Mouse (Mus musculus) bone marrow macrophage, adult 2 months (primary cell): ENCODE data around the gene P4ha1. TPM values are rescaled to one million over a fixed set of nuclear protein-coding genes. Genes with fewer than 3 reads are reported as not detected.
"Not testable (repeated sequence)": the region's sequence is repeated elsewhere in the genome, so short reads cannot be mapped to it uniquely, and the experiment has no call there.

ENCODE experiments used
- H3K27ac ChIP-seq: 2 replicates; pipeline ENCODE4 v1.5.1; 2012; ENCODE audit warnings: low read depth, low read length; ENCODE audit not compliant: insufficient read depth
- H3K4me1 ChIP-seq: 2 replicates; pipeline ENCODE4 v1.6.1; 2012; ENCODE audit warnings: low read length; ENCODE audit not compliant: control insufficient read depth, insufficient read depth
- H3K4me3 ChIP-seq: 2 replicates; pipeline ENCODE4 v1.5.1; 2012; ENCODE audit warnings: mild to moderate bottlenecking, low read length, moderate library complexity; ENCODE audit not compliant: insufficient read depth
- CTCF ChIP-seq: IDR thresholded peaks from 2 replicates; pipeline ENCODE4 v1.5.1; 2012; ENCODE audit warnings: low read depth, mild to moderate bottlenecking, low read length, moderate library complexity
- POLR2A ChIP-seq: IDR thresholded peaks from 2 replicates; pipeline ENCODE4 v1.6.1; 2012; ENCODE audit warnings: mild to moderate bottlenecking, low read depth, low read length, borderline replicate concordance
- polyA plus RNA-seq: library from polyadenylated mRNA; stranded (reverse); fragments of >200 nt; gene quantifications from 2 replicates; pipeline ENCODE4 v1.2.4, GENCODE M21; 2012; ENCODE audit not compliant: missing spikeins, insufficient read depth, insufficient read length

Gene P4ha1
- polyA plus RNA-seq, 1 experiment: 59.2 TPM

DNA sequence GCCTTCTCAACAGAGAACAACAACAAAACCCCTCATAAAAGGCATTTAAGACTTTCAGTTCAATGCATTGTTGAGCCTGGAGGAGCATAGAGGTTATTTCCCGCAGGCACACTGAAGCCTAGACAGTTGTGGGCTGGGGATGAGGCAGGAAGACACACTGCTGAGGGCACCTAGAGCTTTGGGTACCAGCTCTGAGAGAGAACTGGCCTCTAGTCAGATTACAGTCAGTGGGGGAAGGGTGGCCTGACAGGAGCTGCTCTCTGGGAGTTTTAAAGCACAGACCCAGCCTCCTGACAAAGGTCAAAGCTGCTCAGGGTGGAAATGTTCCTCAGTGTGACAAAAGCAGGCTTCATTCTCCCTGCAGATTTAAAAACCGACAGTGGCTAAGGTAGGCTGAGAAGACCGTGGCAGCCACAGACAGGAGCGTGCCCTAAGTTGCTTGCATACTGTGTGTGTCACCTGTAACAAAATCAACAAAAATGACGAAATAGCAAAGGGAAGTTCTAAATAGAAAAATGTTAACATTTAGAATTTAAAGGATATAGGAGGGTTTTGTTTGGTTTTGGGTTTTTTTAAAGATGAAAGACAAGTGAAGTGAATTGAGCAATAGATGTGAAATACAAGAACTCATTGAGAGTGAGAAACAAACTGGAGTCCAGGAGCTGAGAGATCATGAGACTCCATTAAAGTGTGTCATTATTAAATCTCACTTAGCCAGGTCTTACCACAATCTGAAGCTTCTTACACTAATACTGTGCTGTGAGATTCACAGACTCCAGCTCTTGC is 42.9 kb downstream of the P4ha1 start:
- TF ChIP-seq CTCF (no peak), POLR2A (no peak)
- Histone ChIP-seq H3K4me3 (no peak overlapping the region), H3K27ac (no peak overlapping the region), H3K4me1 (peaks cover 15% of the 10 kb centered on the region)

DNA sequence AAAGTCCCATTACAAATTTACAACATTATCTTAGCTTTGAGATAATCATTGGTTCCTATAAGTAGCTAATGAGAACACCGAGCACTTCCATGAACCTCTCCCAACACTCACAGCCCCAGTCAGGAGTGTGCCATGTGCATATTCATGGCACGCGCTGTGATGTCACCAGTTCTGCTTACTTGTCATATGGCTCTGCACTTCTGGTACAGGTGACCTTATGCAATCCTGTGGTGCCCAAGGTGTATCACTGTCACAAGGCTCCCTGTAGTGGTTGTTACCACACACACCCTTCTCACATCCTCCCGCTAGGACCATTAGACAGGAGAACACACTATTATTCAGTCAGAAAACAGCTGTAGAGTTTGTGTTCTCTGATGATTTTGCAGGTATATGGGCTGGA is 43.6 kb downstream of the P4ha1 start:
- H3K27ac ChIP-seq: no peak overlapping the region
- H3K4me1 ChIP-seq: peaks cover 15% of the 10 kb centered on the region
- no peak for TF ChIP-seq POLR2A
- no peak for TF ChIP-seq CTCF

DNA sequence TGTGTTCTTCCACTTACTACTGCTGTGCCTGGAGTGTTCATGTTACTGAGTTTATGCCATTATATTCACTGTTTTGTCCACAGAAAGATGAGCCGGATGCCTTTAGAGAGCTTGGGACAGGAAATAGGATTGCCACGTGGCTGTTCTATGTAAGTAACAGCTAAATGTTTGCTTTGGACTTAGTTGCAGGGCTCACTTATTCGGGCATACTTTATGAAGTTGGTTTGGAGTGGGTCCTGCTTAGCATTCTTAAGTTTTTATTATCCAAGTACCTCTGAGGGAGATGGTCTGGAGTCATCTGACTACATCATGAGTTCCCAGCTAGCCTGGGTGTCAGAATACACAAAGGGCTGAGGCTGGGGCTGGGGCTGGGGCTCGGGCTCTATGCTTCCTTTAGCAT is 44.1 kb downstream of the P4ha1 start:
- no peak overlapping the region for H3K27ac ChIP-seq
- no peak overlapping the region for H3K4me3 ChIP-seq
- TF ChIP-seq CTCF (no peak), POLR2A (no peak)

More for the DNA sequence above, 43.6 kb downstream of the P4ha1 start:
- H3K4me3 ChIP-seq: no peak overlapping the region

DNA sequence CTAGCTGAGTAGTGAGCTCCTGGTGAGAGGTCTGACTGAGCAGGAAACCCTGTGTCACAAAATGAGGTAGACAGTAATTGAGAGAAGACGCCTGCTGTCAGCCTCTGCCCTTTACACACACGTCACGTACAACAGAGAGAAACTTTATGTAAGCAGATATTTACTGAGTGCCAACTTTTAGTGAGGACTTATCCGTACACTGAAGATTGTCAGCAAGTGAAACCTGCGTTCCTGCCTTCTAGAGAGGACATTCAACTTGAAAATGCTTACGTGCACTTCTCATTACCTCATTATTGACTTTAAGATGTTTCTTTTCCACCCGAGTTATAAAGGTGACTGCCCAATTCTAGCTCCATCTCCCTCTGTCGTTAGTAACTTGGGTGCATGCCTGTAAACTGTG is 45.6 kb downstream of the P4ha1 start:
- Histone ChIP-seq H3K4me1 (peaks cover 17% of the 10 kb centered on the region), H3K27ac (no peak overlapping the region), H3K4me3 (no peak overlapping the region)
- TF ChIP-seq CTCF (no peak), POLR2A (no peak)

More for the DNA sequence above, 44.1 kb downstream of the P4ha1 start:
- H3K4me1 ChIP-seq: peaks cover 15% of the 10 kb centered on the region

DNA sequence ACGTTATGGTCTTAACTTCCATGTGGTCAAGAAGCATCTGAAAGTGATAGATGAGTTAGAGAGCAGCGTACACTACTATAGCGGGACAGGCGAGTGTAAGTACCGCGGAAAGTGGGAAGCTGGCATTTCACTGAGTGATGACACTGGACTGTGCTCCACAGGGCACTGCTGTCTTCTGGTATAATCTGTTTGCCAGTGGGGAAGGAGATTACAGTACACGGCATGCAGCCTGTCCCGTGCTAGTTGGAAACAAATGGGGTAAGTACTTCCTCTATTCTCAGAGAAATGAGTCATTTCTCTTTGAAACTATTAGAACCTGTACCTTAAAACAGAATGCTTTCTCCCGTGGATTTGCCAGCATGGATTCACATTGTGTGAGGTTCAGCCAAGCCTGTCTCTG is 46.3 kb downstream of the P4ha1 start:
- TF ChIP-seq CTCF (no peak), POLR2A (no peak)
- H3K4me1 ChIP-seq: peaks cover 17% of the 10 kb centered on the region
- peak overlapping the region; percentile 2; the same call in 1 of the 2 replicates for H3K27ac ChIP-seq
- no peak overlapping the region for H3K4me3 ChIP-seq

DNA sequence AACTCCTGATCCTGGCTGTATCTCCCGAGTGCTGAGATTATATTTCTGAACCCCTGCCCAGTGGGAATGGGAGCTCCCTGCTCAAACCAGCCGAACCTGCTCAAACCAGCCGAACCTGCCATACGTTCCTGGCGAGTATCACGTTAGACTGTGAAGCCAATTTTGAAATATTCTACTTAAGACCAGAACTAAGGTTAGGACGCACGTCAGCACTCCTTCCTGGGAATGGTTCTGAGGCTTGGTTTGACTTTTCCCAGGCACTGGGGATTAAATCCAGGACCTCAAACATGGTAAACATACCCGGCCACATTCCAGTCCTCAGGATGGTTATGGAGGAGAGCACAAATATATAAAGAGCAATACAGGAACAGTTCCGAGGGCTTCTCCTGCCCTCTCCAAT is 54.8 kb downstream of the P4ha1 start:
- no peaks in the 10 kb centered on the region for H3K4me1 ChIP-seq
- no peak overlapping the region for H3K27ac ChIP-seq
- no peak for TF ChIP-seq CTCF
- no peak for TF ChIP-seq POLR2A
- no peak overlapping the region for H3K4me3 ChIP-seq

DNA sequence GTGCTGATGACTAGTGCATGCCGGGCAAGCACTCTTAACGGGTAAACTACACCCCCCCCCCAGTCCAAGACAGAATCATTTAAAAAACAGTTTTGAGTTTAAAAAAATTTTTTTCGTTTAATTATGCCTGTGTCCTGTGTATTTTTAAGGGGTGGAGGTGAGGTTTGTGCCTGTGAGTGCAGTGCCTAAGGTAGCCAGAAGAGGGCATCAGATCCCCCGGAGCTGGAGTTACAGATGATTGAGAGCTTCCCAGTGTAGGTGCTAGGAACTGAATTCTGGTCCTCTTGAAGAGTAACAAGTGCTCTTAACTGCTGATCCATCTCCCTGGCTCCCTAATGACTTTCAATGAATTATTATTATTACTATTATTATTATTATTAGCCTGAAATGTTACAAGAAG is 55.6 kb downstream of the P4ha1 start:
- H3K27ac ChIP-seq: no peak overlapping the region
- no peaks in the 10 kb centered on the region for H3K4me1 ChIP-seq
- TF ChIP-seq POLR2A: no peak
- TF ChIP-seq CTCF: peak; percentile 26; the same call in 1 of the 2 replicates
- no peak overlapping the region for H3K4me3 ChIP-seq

DNA sequence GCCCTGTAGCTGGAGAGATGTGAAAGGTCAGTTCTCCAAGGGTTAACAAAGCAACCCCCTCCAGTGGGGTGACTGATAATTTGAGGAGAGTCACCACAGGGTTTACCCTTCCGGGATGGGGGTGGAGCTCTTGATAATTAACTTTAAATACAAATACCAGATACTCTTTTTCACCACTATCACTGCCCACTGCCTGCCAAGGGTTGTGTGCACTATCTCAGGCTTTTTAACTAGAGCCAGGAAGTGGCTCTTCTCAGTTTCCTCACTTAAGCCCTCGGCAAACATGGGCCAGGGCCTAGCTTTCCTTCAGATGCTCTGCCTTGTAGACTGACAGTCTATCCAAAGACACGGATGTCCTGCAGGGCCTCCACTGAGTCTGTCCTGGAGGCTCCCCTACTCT is 56.8 kb downstream of the P4ha1 start:
- TF ChIP-seq POLR2A: no peak
- no peak for TF ChIP-seq CTCF
- Histone ChIP-seq H3K27ac (no peak overlapping the region), H3K4me3 (no peak overlapping the region), H3K4me1 (no peaks in the 10 kb centered on the region)

DNA sequence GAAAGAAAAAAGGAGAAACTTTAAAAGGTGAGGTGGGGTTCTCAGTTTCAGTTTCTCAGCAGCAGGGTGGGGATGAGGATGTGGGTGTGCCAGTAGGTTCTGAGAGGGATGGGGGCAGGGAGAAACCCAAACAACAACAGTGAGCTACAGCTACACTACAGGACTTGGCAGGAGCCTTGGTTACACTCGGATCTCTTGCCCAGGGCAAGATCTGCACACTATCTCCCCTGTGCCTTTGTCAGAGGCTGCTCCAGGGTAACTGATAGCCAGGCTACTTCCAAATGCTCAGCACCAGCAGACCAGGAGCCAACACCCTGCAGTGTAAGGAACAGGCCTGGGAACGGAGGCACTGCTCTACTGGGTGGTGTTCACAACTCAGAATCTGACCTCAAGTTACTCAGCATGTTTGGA is 57.3 kb downstream of the P4ha1 start:
- Histone ChIP-seq H3K4me1 (no peaks in the 10 kb centered on the region), H3K27ac (no peak overlapping the region), H3K4me3 (no peak overlapping the region)
- TF ChIP-seq POLR2A (no peak), CTCF (no peak)

DNA sequence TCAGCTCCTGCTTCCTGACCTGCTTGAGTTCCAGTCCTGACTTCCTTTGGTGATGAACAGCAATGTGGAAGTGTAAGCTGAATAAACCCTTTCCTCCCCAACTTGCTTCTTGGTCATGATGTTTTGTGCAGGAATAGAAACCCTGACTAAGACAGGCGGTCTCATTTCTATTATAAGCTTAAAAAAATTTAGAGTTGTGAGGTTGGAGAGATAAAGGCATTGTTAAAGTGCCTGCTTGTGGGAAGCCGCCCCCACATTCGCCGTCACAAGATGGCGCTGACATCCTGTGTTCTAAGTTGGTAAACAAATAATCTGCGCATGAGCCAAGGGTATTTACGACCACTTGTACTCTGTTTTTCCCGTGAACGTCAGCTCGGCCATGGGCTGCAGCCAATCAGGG is 58.5 kb downstream of the P4ha1 start:
- not testable (repeated sequence) for H3K4me1 ChIP-seq, H3K4me3 ChIP-seq, H3K27ac ChIP-seq
